Mouse (Mus musculus) liver, postnatal 0 days (tissue): ENCODE results near the gene Tmem189.

ENCODE experiments used
- CTCF ChIP-seq: sonication (generic); IDR thresholded peaks from 2 replicates; pipeline ENCODE4 v1.5.1; 2016; ENCODE audit warnings: antibody characterized with exemption, low read depth
- EP300 ChIP-seq: IDR thresholded peaks from 2 replicates; pipeline ENCODE4 v1.6.1; 2016; ENCODE audit warnings: antibody characterized with exemption, low read depth, mild to moderate bottlenecking

- no peak for TF ChIP-seq CTCF
- no peak for TF ChIP-seq EP300
Measured at GRCm38 (mm10) chr2:167683721-167684120, 5.9 kb downstream of the Tmem189 start.
